7 mouse cellular contexts compared by ENCODE assay signal in genomic region chr9:121839622-121839965, GRCm38 (mm10). TPM values are rescaled to one million over a fixed set of nuclear protein-coding genes. Genes with fewer than 3 reads are reported as not detected.
DNase-seq lines count a peak whose midpoint lies in the region; ATAC-seq and TF ChIP-seq lines count a peak whose summit lies in the region.

No protein-coding gene starts in this region.

- no peaks in the 10 kb centered on the region; the same call in none of the 2 replicates for H3K4me1 ChIP-seq in lung, postnatal 0 days (ENCODE audit: insufficient read depth, low read depth, low read length)
- peaks cover 6% of the 10 kb centered on the region for H3K4me1 ChIP-seq in forebrain, embryonic 15.5 days
- H3K4me1 ChIP-seq in liver, embryonic 11.5 days (replicated peaks; ENCODE audit: control insufficient read depth, insufficient read depth, low read length), result peaks cover 3% of the 10 kb centered on the region; the same call in 1 of the 2 replicates
- 0 out of 2 replicates have a peak, but pooled peaks cover 7% of the 10 kb centered on the region for H3K4me1 ChIP-seq in stomach, embryonic 16.5 days (ENCODE audit: control insufficient read depth, insufficient read depth, low read length)

- H3K9me3 ChIP-seq in lung, postnatal 0 days (ENCODE audit: low read length), result no peaks in the 10 kb centered on the region
- no peaks in the 10 kb centered on the region for H3K9me3 ChIP-seq in forebrain, embryonic 15.5 days
- no peaks in the 10 kb centered on the region for H3K9me3 ChIP-seq in liver, embryonic 11.5 days (ENCODE audit: control insufficient read depth, low read length)
- no peaks in the 10 kb centered on the region; the same call in 1 of the 2 replicates for H3K9me3 ChIP-seq in stomach, embryonic 16.5 days (replicated peaks; ENCODE audit: control insufficient read depth, low read length)

- no peaks in the 10 kb centered on the region for H3K36me3 ChIP-seq in lung, postnatal 0 days (ENCODE audit: insufficient read depth, low read length)
- H3K36me3 ChIP-seq in forebrain, embryonic 15.5 days, result no peaks in the 10 kb centered on the region
- H3K36me3 ChIP-seq in liver, embryonic 11.5 days (ENCODE audit: control insufficient read depth, insufficient read depth, low read length), result no peaks in the 10 kb centered on the region; the same call in 1 of the 2 replicates
- H3K36me3 ChIP-seq in stomach, embryonic 16.5 days (ENCODE audit: control insufficient read depth, insufficient read depth, low read length), result no peaks in the 10 kb centered on the region

- no peak for TF ChIP-seq EP300 in lung, postnatal 0 days (IDR thresholded peaks at IDR 0.05)

- TF ChIP-seq CTCF in lung, postnatal 0 days (IDR thresholded peaks at IDR 0.05), result no peak

- WGBS in lung, postnatal 0 days, result 30% methylated on average over 7 of the region's 7 CpGs
- 35% methylated on average over 7 of the region's 7 CpGs for WGBS in forebrain, embryonic 15.5 days
- 44% methylated on average over 7 of the region's 7 CpGs for WGBS in liver, embryonic 11.5 days
- 38% methylated on average over 7 of the region's 7 CpGs for WGBS in stomach, embryonic 16.5 days

- peak; percentile 11; the same call in 1 of the 2 replicates for ATAC-seq in lung, postnatal 0 days
- ATAC-seq in forebrain, embryonic 15.5 days (replicated peaks), result peak; percentile 27; the same call in 1 of the 2 replicates
- 0 out of 2 replicates have a peak, but pooled peaks have one; percentile 8 for ATAC-seq in liver, embryonic 11.5 days (replicated peaks; ENCODE audit: low FRiP score)
- ATAC-seq in stomach, embryonic 16.5 days (ENCODE audit: insufficient read depth, low FRiP score), result no peak

- H3K27me3 ChIP-seq in lung, postnatal 0 days (replicated peaks; ENCODE audit: insufficient read depth, low read length), result no peaks in the 10 kb centered on the region
- no peaks in the 10 kb centered on the region for H3K27me3 ChIP-seq in forebrain, embryonic 15.5 days
- peaks cover 8% of the 10 kb centered on the region; the same call in 1 of the 2 replicates for H3K27me3 ChIP-seq in liver, embryonic 11.5 days (replicated peaks; ENCODE audit: control insufficient read depth, insufficient read depth, low read length)
- H3K27me3 ChIP-seq in stomach, embryonic 16.5 days (ENCODE audit: control insufficient read depth, insufficient read depth, low read length), result no peaks in the 10 kb centered on the region

- DNase-seq in lung, postnatal 0 days (ENCODE audit: low spot score), result no peak
- DNase-seq in lung, postnatal 36 days, result no peak
- no peak for DNase-seq in liver, embryonic 11.5 days (ENCODE audit: low spot score)
- DNase-seq in cerebellum, postnatal 36 days, result no peak
- no peak for DNase-seq in adrenal gland, postnatal 36 days

- 0 out of 2 replicates have a peak overlapping the region, but pooled peaks have one; percentile 29 for H3K9ac ChIP-seq in lung, postnatal 0 days (replicated peaks; ENCODE audit: low read depth)
- peak overlapping the region; percentile 22 for H3K9ac ChIP-seq in forebrain, embryonic 15.5 days (replicated peaks)
- peak overlapping the region; percentile 35; the same call in 1 of the 2 replicates for H3K9ac ChIP-seq in liver, embryonic 11.5 days (ENCODE audit: low read depth, low read length)
- H3K9ac ChIP-seq in stomach, embryonic 16.5 days (ENCODE audit: low read length), result peak overlapping the region; percentile 68

- peak overlapping the region; percentile 81 for H3K4me2 ChIP-seq in lung, postnatal 0 days (replicated peaks; ENCODE audit: low read depth, low read length)
- peak overlapping the region; percentile 72 for H3K4me2 ChIP-seq in forebrain, embryonic 15.5 days (replicated peaks)
- H3K4me2 ChIP-seq in liver, embryonic 11.5 days, result peak overlapping the region; percentile 80
- H3K4me2 ChIP-seq in stomach, embryonic 16.5 days (ENCODE audit: low read depth, low read length), result peak overlapping the region; percentile 87

- peak overlapping the region; percentile 43 for H3K4me3 ChIP-seq in lung, postnatal 0 days (ENCODE audit: low read depth, low read length)
- peak overlapping the region; percentile 51 for H3K4me3 ChIP-seq in forebrain, embryonic 15.5 days
- H3K4me3 ChIP-seq in liver, embryonic 11.5 days (ENCODE audit: low read depth, low read length), result peak overlapping the region; percentile 47
- H3K4me3 ChIP-seq in stomach, embryonic 16.5 days (replicated peaks; ENCODE audit: low read length), result peak overlapping the region; percentile 53

- no peak overlapping the region for H3K27ac ChIP-seq in lung, postnatal 0 days (ENCODE audit: low read length)
- H3K27ac ChIP-seq in forebrain, embryonic 15.5 days (replicated peaks), result no peak overlapping the region
- no peak overlapping the region for H3K27ac ChIP-seq in liver, embryonic 11.5 days (ENCODE audit: low read depth, low read length)
- H3K27ac ChIP-seq in stomach, embryonic 16.5 days (ENCODE audit: low read length), result no peak overlapping the region

RNA-seq across cellular contexts. Expression of gene Ccdc13, which starts 0.3 kb away (rescaled TPM):
- 1.8 and 2.0 TPM in 2 replicates for polyA plus RNA-seq in lung, postnatal 0 days (2015; fragmentation: Nextera tagmentation; extraction: Ambion mirVana)
- polyA plus RNA-seq in forebrain, embryonic 15.5 days (2015; fragmentation: Nextera tagmentation; extraction: Ambion mirVana), result 1.9 and 3.0 TPM in 2 replicates
- 0.49 TPM in 1 of 2 replicates, not detected in the other for polyA plus RNA-seq in liver, embryonic 11.5 days (2014; fragmentation: Nextera tagmentation; extraction: Ambion mirVana)
- 0.56 and 0.59 TPM in 2 replicates for polyA plus RNA-seq in stomach, embryonic 16.5 days (2015; fragmentation: Nextera tagmentation; extraction: Ambion mirVana)
- 1 to 10 TPM; 1.0 to 1.1 TPM for total RNA-seq in adrenal gland, postnatal 36 days (2021)

RNA-seq across cellular contexts. Expression of gene Higd1a, which starts 18.6 kb away (rescaled TPM):
- polyA plus RNA-seq in lung, postnatal 0 days (2015; fragmentation: Nextera tagmentation; extraction: Ambion mirVana), result 164 and 206 TPM in 2 replicates
- 124 and 129 TPM in 2 replicates for polyA plus RNA-seq in forebrain, embryonic 15.5 days (2015; fragmentation: Nextera tagmentation; extraction: Ambion mirVana)
- polyA plus RNA-seq in liver, embryonic 11.5 days (2014; fragmentation: Nextera tagmentation; extraction: Ambion mirVana), result 205 and 214 TPM in 2 replicates
- 293 and 317 TPM in 2 replicates for polyA plus RNA-seq in stomach, embryonic 16.5 days (2015; fragmentation: Nextera tagmentation; extraction: Ambion mirVana)
- total RNA-seq in adrenal gland, postnatal 36 days (2021), result 100 to 1,000 TPM in 1 of 2 experiments, 10 to 100 TPM in 1; 80.9 to 105 TPM

RNA-seq across cellular contexts. Expression of gene Hhatl, which starts 47.3 kb away (rescaled TPM):
- polyA plus RNA-seq in lung, postnatal 0 days (2015; fragmentation: Nextera tagmentation; extraction: Ambion mirVana), result 0.73 and 1.0 TPM in 2 replicates
- polyA plus RNA-seq in forebrain, embryonic 15.5 days (2015; fragmentation: Nextera tagmentation; extraction: Ambion mirVana), result 0.25 TPM in 1 of 2 replicates, not detected in the other
- not detected in 2 replicates for polyA plus RNA-seq in liver, embryonic 11.5 days (2014; fragmentation: Nextera tagmentation; extraction: Ambion mirVana)
- 2.2 and 4.3 TPM in 2 replicates for polyA plus RNA-seq in stomach, embryonic 16.5 days (2015; fragmentation: Nextera tagmentation; extraction: Ambion mirVana)
- total RNA-seq in adrenal gland, postnatal 36 days (2021), result not detected

RNA-seq across cellular contexts. Expression of gene Ackr2, which starts 58.6 kb away (rescaled TPM):
- 14.8 and 16.2 TPM in 2 replicates for polyA plus RNA-seq in lung, postnatal 0 days (2015; fragmentation: Nextera tagmentation; extraction: Ambion mirVana)
- 1.9 and 2.7 TPM in 2 replicates for polyA plus RNA-seq in forebrain, embryonic 15.5 days (2015; fragmentation: Nextera tagmentation; extraction: Ambion mirVana)
- 0.19 and 0.21 TPM in 2 replicates for polyA plus RNA-seq in liver, embryonic 11.5 days (2014; fragmentation: Nextera tagmentation; extraction: Ambion mirVana)
- polyA plus RNA-seq in stomach, embryonic 16.5 days (2015; fragmentation: Nextera tagmentation; extraction: Ambion mirVana), result 0.45 and 0.63 TPM in 2 replicates
- total RNA-seq in adrenal gland, postnatal 36 days (2021), result under 1 TPM; 0.66 to 0.86 TPM
